Mouse (Mus musculus): Measurements from ENCODE around the gene Grm1. TPM values are rescaled to one million over a fixed set of nuclear protein-coding genes. Genes with fewer than 3 reads are reported as not detected.
A peak's percentile ranks its signal among the peaks of the same experiment; 100 is the strongest.

Gene Grm1
- polyA plus RNA-seq, 1 experiment = not detected

DNA sequence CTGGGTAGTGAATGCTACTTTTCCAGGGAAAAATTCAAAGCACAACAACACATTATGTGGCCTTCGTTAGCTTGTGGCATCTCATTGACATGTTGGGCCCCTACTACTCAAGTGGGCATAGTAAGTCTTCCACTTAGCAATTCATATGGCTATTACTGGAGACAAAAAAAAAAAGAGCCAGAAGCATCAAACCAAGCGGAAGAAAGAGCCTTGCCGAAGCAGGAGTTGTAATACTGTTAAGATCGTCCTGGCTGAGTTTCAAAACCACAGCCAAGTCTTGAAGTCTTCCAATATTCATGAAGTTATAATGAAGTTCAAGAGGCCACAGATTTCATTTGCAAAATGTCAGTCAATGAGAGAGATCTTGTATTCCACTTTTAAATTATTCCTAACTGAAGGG, 319.1 kb downstream of the Grm1 start:
- Histone ChIP-seq H3K27me3 (ENCODE audit: control insufficient read depth, insufficient read depth, insufficient read length) (no peaks in the 10 kb centered on the region), H3K79me2 (ENCODE audit: control insufficient read depth, insufficient read depth) (no peaks in the 10 kb centered on the region), H3K79me3 (ENCODE audit: low read depth) (no peaks in the 10 kb centered on the region), H3K4me3 (ENCODE audit: insufficient read depth, poor library complexity, severe bottlenecking) (no peak overlapping the region), H3ac (ENCODE audit: control insufficient read depth, insufficient read length, low read depth) (no peak overlapping the region), H3K36me3 (ENCODE audit: control insufficient read depth, insufficient read depth) (no peaks in the 10 kb centered on the region)
- TF ChIP-seq FOSL1 (IDR thresholded peaks at IDR 0.05; ENCODE audit: insufficient read depth, low read length, poor library complexity, severe bottlenecking) = no peak
- TF ChIP-seq CEBPB (IDR thresholded peaks at IDR 0.05; ENCODE audit: low read depth) = no peak

DNA sequence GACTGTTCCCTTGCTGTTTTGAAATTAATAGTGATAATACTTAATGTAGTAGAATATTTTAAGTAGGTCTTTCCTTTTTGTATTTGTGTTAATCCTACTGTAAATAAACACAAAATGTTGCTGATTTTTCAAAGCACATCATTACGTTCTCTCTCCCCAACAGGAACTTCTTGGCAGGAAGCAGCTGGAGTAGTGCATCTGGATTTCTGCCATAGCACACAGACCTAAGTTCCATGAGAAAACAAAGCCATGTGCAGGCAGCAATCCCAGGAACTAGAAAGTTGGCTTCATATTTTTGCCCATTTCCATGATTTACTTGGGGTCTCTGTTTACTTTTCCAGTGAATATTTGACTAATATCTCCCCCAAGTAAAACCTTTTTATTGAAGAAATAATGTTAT, 320.9 kb downstream of the Grm1 start:
- H3K4me3 ChIP-seq (ENCODE audit: insufficient read depth, poor library complexity, severe bottlenecking) = no peak overlapping the region
- TF ChIP-seq MYOD1 (IDR thresholded peaks at IDR 0.05; ENCODE audit: control insufficient read depth, insufficient read length, low read depth) = no peak
- no peak for TF ChIP-seq CEBPB (IDR thresholded peaks at IDR 0.05; ENCODE audit: low read depth)
- TF ChIP-seq MYOG (IDR thresholded peaks at IDR 0.05; ENCODE audit: control insufficient read depth, extremely low read depth, insufficient read length) = no peak
- TF ChIP-seq FOSL1 (IDR thresholded peaks at IDR 0.05; ENCODE audit: insufficient read depth, low read length, poor library complexity, severe bottlenecking) = no peak
- TF ChIP-seq CTCF (IDR thresholded peaks at IDR 0.05; ENCODE audit: control insufficient read depth, insufficient read depth, insufficient read length) = no peak
- TF ChIP-seq USF1 (IDR thresholded peaks at IDR 0.05; ENCODE audit: low read depth) = no peak
- TF ChIP-seq MAX (IDR thresholded peaks at IDR 0.05) = no peak

DNA sequence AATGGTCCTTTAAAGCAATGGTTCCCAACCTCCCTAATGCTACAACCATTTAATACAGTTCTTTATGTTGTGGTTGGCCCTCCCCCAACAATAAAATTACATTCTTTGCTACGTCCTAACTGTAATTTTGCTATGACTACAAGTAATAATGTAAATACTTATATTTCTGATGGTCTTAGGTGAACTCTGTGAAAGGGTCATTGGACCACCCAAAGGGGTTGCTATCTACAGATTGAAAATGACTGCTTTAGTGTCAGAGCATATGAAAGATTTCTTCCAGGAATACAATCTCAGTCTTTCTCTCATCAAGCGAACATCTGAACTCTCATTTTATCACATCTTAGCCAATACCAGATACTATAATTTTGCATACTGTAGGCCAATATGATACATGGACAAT, 321.4 kb downstream of the Grm1 start:
- TF ChIP-seq MAX (IDR thresholded peaks at IDR 0.05) (no peak), CTCF (IDR thresholded peaks at IDR 0.05; ENCODE audit: control insufficient read depth, insufficient read depth, insufficient read length) (no peak), USF1 (IDR thresholded peaks at IDR 0.05; ENCODE audit: low read depth) (no peak), MYOG (IDR thresholded peaks at IDR 0.05; ENCODE audit: control insufficient read depth, extremely low read depth, insufficient read length) (no peak), MYOD1 (IDR thresholded peaks at IDR 0.05; ENCODE audit: control insufficient read depth, insufficient read length, low read depth) (no peak), FOSL1 (IDR thresholded peaks at IDR 0.05; ENCODE audit: insufficient read depth, low read length, poor library complexity, severe bottlenecking) (no peak), CEBPB (IDR thresholded peaks at IDR 0.05; ENCODE audit: low read depth) (no peak)
- Histone ChIP-seq H3K79me2 (ENCODE audit: control insufficient read depth, insufficient read depth) (no peaks in the 10 kb centered on the region), H3K79me3 (ENCODE audit: low read depth) (no peaks in the 10 kb centered on the region), H3K4me3 (ENCODE audit: insufficient read depth, poor library complexity, severe bottlenecking) (no peak overlapping the region), H3K36me3 (ENCODE audit: control insufficient read depth, insufficient read depth) (no peaks in the 10 kb centered on the region), H3ac (ENCODE audit: control insufficient read depth, insufficient read length, low read depth) (no peak overlapping the region), H3K27me3 (ENCODE audit: control insufficient read depth, insufficient read depth, insufficient read length) (no peaks in the 10 kb centered on the region)

More for the DNA sequence above, 320.9 kb downstream of the Grm1 start:
- Histone ChIP-seq H3K27me3 (ENCODE audit: control insufficient read depth, insufficient read depth, insufficient read length) (no peaks in the 10 kb centered on the region), H3K36me3 (ENCODE audit: control insufficient read depth, insufficient read depth) (no peaks in the 10 kb centered on the region), H3K79me2 (ENCODE audit: control insufficient read depth, insufficient read depth) (no peaks in the 10 kb centered on the region), H3ac (ENCODE audit: control insufficient read depth, insufficient read length, low read depth) (no peak overlapping the region), H3K79me3 (ENCODE audit: low read depth) (no peaks in the 10 kb centered on the region)

DNA sequence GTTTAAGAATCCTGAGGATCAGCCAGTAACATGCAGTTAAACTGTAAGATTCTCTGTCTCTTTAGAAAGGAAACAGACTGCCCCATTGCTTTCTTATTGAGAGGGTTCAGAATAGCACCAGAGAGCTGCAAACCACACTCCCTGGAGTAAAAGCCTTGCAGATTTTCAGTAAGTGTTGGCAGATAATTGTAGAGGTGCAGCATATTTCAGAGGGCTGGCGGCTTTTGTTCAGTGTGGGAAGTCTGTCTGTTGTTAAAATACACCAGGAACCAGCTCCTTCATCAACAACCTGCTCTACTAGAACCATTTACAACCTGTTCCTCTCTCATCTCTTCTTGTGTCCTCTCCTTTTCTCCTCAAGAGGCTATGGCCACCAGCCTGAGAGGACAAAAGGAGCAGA, 331.1 kb downstream of the Grm1 start:
- Histone ChIP-seq H3K4me3 (ENCODE audit: insufficient read depth, poor library complexity, severe bottlenecking) (no peak overlapping the region), H3K79me3 (ENCODE audit: low read depth) (no peaks in the 10 kb centered on the region), H3K79me2 (ENCODE audit: control insufficient read depth, insufficient read depth) (no peaks in the 10 kb centered on the region), H3K36me3 (ENCODE audit: control insufficient read depth, insufficient read depth) (no peaks in the 10 kb centered on the region), H3ac (ENCODE audit: control insufficient read depth, insufficient read length, low read depth) (no peak overlapping the region), H3K27me3 (ENCODE audit: control insufficient read depth, insufficient read depth, insufficient read length) (no peaks in the 10 kb centered on the region)
- TF ChIP-seq CTCF (IDR thresholded peaks at IDR 0.05; ENCODE audit: control insufficient read depth, insufficient read depth, insufficient read length) (no peak), MAX (IDR thresholded peaks at IDR 0.05) (no peak)

DNA sequence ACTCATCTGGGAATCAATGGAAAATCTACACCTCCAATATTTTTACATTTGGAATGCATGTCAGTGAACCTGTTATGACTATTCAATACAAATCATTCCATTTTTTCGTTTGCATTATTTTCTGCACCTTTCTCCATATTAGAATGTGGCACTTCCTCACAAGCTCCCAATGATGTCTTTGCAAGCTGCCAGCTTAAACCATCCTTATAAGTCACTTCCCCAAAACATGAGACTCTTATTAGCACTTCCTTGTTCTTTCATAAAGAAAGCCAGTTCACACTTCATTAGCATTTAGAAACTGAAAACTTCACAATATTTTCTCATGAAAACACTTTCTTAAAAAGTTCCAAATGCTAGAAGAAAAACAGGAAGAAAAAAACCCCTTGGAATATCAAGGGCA, 338.1 kb downstream of the Grm1 start:
- TF ChIP-seq USF1 (IDR thresholded peaks at IDR 0.05; ENCODE audit: low read depth) (no peak), MAX (IDR thresholded peaks at IDR 0.05) (no peak), FOSL1 (IDR thresholded peaks at IDR 0.05; ENCODE audit: insufficient read depth, low read length, poor library complexity, severe bottlenecking) (no peak), MYOD1 (IDR thresholded peaks at IDR 0.05; ENCODE audit: control insufficient read depth, insufficient read length, low read depth) (no peak), CTCF (IDR thresholded peaks at IDR 0.05; ENCODE audit: control insufficient read depth, insufficient read depth, insufficient read length) (no peak), CEBPB (IDR thresholded peaks at IDR 0.05; ENCODE audit: low read depth) (no peak), MYOG (IDR thresholded peaks at IDR 0.05; ENCODE audit: control insufficient read depth, extremely low read depth, insufficient read length) (no peak)
- Histone ChIP-seq H3K36me3 (ENCODE audit: control insufficient read depth, insufficient read depth) (no peaks in the 10 kb centered on the region), H3ac (ENCODE audit: control insufficient read depth, insufficient read length, low read depth) (no peak overlapping the region), H3K27me3 (ENCODE audit: control insufficient read depth, insufficient read depth, insufficient read length) (no peaks in the 10 kb centered on the region), H3K79me2 (ENCODE audit: control insufficient read depth, insufficient read depth) (no peaks in the 10 kb centered on the region), H3K4me3 (ENCODE audit: insufficient read depth, poor library complexity, severe bottlenecking) (no peak overlapping the region), H3K79me3 (ENCODE audit: low read depth) (no peaks in the 10 kb centered on the region)

DNA sequence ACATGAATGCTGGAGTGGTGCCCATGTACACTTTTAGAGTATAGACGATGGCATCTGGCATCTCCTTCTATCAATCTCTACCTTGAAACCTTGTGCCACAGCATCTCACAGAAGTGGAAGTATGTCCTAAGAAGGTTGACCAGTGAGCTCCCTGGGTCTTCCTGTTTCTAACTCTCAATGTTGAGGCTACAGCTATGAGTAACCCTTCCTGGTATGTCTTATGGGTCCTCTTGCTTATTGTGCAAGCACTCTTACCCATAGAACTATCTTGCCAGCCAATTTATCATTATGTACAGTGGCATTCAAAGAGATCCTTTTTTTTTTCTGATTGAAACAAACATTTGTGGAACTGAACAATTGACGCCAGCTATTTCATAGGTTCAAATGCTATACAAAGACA, 340.0 kb downstream of the Grm1 start:
- H3K27me3 ChIP-seq (ENCODE audit: control insufficient read depth, insufficient read depth, insufficient read length) = no peaks in the 10 kb centered on the region
- TF ChIP-seq MAX (IDR thresholded peaks at IDR 0.05) = no peak
- peak; percentile 52 for TF ChIP-seq CEBPB (IDR thresholded peaks at IDR 0.05; ENCODE audit: low read depth)

More for the DNA sequence above, 340.0 kb downstream of the Grm1 start:
- no peak overlapping the region for H3ac ChIP-seq (ENCODE audit: control insufficient read depth, insufficient read length, low read depth)
- no peaks in the 10 kb centered on the region for H3K79me3 ChIP-seq (ENCODE audit: low read depth)
- H3K79me2 ChIP-seq (ENCODE audit: control insufficient read depth, insufficient read depth) = no peaks in the 10 kb centered on the region
- no peaks in the 10 kb centered on the region for H3K36me3 ChIP-seq (ENCODE audit: control insufficient read depth, insufficient read depth)
- no peak overlapping the region for H3K4me3 ChIP-seq (ENCODE audit: insufficient read depth, poor library complexity, severe bottlenecking)
